Mouse (Mus musculus): ENCODE results near the gene Tomm40. TPM values are rescaled to one million over a fixed set of nuclear protein-coding genes. Genes with fewer than 3 reads are reported as not detected.

The Tomm40 gene
- polyA plus RNA-seq, 1 experiment from 2014 or later, result 86.3 TPM

GRCm38 (mm10) chr7:19747420-19748218 lies 32.4 kb upstream of the Tomm40 start:
- Histone ChIP-seq H3K4me3 (ENCODE audit: low read depth, low read length) (peak overlapping the region; percentile 77), H3K4me1 (ENCODE audit: control insufficient read depth, insufficient read depth, low read length) (peaks cover 20% of the 10 kb centered on the region), H3K36me3 (ENCODE audit: control insufficient read depth, insufficient read depth, low read length) (peaks cover 10% of the 10 kb centered on the region; the same call in 1 of the 2 replicates), H3K27ac (ENCODE audit: low read depth, low read length) (no peak overlapping the region), H3K9me3 (replicated peaks; ENCODE audit: control insufficient read depth, low read length) (no peaks in the 10 kb centered on the region), H3K27me3 (replicated peaks; ENCODE audit: control insufficient read depth, insufficient read depth, low read length) (no peaks in the 10 kb centered on the region), H3K4me2 (ENCODE audit: low read length) (peak overlapping the region; percentile 89), H3K9ac (ENCODE audit: low read length) (peak overlapping the region; percentile 90; the same call in 1 of the 2 replicates)
- DNase-seq (ENCODE audit: low spot score) (no peak), ATAC-seq (no peak)
- 7% methylated on average over 25 of the region's 25 CpGs for WGBS

DNA sequence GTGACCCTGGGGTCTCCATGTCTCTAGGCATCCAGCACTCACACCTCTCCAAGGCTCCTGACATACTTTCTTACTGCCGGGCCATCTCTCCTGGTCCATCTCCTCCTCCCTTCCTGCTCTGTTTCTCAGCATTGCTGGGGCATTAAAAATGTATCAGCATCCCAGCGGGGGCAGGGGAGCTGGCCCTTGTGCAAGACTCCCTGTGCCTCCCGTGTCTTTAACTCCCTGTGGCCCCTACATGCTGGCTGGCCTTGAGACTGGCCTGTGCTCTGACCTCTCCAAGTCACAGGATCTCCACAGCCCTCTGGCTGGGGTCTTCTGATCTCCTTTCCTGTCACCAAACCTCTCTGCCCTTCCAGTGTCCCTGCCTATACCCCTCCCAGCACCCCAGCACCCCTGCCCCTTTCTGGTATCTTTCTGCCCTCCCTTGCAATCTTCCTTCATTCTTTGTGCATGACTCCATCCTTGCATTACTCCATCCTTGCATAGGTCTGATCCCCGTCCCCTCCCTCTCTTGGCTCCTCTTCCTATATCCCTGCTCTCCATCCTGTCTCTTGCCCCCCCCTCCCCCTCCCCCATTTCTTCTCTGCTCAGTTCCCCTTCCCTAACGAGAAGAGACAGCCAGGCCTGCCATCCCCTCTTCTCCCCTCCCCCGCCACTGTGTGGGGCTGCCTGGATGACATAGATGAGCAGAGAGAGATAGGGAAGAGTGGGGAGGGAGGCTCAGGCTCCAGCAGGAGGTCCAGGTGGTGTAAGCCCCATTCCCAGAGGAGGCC lies 31.4 kb upstream of the Tomm40 start:
- peak; percentile 40 for DNase-seq (ENCODE audit: low spot score)
- Histone ChIP-seq H3K27me3 (replicated peaks; ENCODE audit: control insufficient read depth, insufficient read depth, low read length) (no peaks in the 10 kb centered on the region), H3K4me1 (ENCODE audit: control insufficient read depth, insufficient read depth, low read length) (peaks cover 20% of the 10 kb centered on the region), H3K36me3 (ENCODE audit: control insufficient read depth, insufficient read depth, low read length) (peaks cover 10% of the 10 kb centered on the region; the same call in 1 of the 2 replicates), H3K9me3 (replicated peaks; ENCODE audit: control insufficient read depth, low read length) (no peaks in the 10 kb centered on the region), H3K4me2 (ENCODE audit: low read length) (peak overlapping the region; percentile 89; the same call in 1 of the 2 replicates), H3K27ac (ENCODE audit: low read depth, low read length) (no peak overlapping the region), H3K9ac (ENCODE audit: low read length) (peak overlapping the region; percentile 90), H3K4me3 (ENCODE audit: low read depth, low read length) (no peak overlapping the region)
- no peak for ATAC-seq
- 38% methylated on average over 6 of the region's 6 CpGs for WGBS

DNA sequence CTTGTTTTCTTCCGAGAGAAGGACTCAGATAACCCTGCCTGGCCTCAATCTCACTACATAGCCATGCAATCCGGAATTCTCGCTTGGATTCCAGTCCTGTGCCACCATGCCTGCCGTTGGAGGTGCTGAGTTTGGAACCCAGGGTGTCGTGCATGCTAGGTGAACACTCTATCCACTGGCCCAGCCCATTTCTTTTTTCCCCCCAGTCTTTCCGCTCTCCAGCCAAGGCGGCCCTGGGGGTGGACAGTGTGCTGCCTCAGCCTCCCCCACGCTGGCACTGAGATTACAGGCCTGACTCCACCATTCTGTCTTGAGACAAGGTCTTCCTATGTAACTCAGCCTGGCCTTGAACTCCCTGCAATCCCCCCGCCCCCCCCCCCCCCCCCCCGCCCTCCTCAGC lies 30.7 kb upstream of the Tomm40 start:
- ATAC-seq (no peak), DNase-seq (ENCODE audit: low spot score) (no peak)
- H3K27ac ChIP-seq (ENCODE audit: low read depth, low read length), result no peak overlapping the region
- no peaks in the 10 kb centered on the region for H3K27me3 ChIP-seq (replicated peaks; ENCODE audit: control insufficient read depth, insufficient read depth, low read length)
- H3K36me3 ChIP-seq (ENCODE audit: control insufficient read depth, insufficient read depth, low read length), result peaks cover 10% of the 10 kb centered on the region; the same call in 1 of the 2 replicates
- H3K9me3 ChIP-seq (replicated peaks; ENCODE audit: control insufficient read depth, low read length), result no peaks in the 10 kb centered on the region
- no peak overlapping the region for H3K9ac ChIP-seq (ENCODE audit: low read length)
- peaks cover 20% of the 10 kb centered on the region for H3K4me1 ChIP-seq (ENCODE audit: control insufficient read depth, insufficient read depth, low read length)
- H3K4me3 ChIP-seq (ENCODE audit: low read depth, low read length), result no peak overlapping the region
- H3K4me2 ChIP-seq (ENCODE audit: low read length), result no peak overlapping the region
- 84% methylated on average over 9 of the region's 10 CpGs for WGBS

- Histone ChIP-seq H3K9ac (ENCODE audit: low read length) (no peak overlapping the region), H3K4me1 (ENCODE audit: control insufficient read depth, insufficient read depth, low read length) (peaks cover 20% of the 10 kb centered on the region), H3K4me2 (ENCODE audit: low read length) (no peak overlapping the region), H3K27ac (ENCODE audit: low read depth, low read length) (no peak overlapping the region), H3K4me3 (ENCODE audit: low read depth, low read length) (no peak overlapping the region), H3K36me3 (ENCODE audit: control insufficient read depth, insufficient read depth, low read length) (peaks cover 10% of the 10 kb centered on the region; the same call in 1 of the 2 replicates), H3K9me3 (replicated peaks; ENCODE audit: control insufficient read depth, low read length) (no peaks in the 10 kb centered on the region), H3K27me3 (replicated peaks; ENCODE audit: control insufficient read depth, insufficient read depth, low read length) (no peaks in the 10 kb centered on the region)
- ATAC-seq, result no peak
- DNase-seq (ENCODE audit: low spot score), result no peak
- WGBS, result 79% methylated on average over 14 of the region's 14 CpGs
Measured at GRCm38 (mm10) chr7:19744590-19745385, 29.6 kb upstream of the Tomm40 start.

DNA sequence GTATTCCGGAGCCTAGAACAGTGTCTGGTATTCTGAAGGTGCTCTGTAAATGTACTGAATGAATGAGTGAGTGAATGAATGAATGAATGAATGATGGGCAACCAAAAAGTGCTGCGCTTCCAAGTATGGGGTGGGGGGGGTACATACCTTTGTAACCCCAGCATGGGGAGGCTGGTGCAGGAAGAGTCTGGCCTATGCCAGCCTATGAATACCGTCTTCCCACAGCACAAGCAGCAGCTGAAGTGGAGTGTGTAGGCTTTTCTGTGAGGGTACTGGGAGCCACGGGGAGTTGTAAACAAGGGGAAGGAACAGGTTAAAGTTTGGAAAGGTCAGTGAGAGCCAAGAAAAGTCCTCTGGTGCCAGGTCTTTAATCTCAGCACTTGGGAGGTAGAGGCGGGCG lies 28.6 kb upstream of the Tomm40 start:
- DNase-seq (ENCODE audit: low spot score) (no peak), ATAC-seq (no peak)
- Histone ChIP-seq H3K4me3 (ENCODE audit: low read depth, low read length) (no peak overlapping the region), H3K9me3 (replicated peaks; ENCODE audit: control insufficient read depth, low read length) (no peaks in the 10 kb centered on the region), H3K4me1 (ENCODE audit: control insufficient read depth, insufficient read depth, low read length) (peaks cover 20% of the 10 kb centered on the region), H3K9ac (ENCODE audit: low read length) (no peak overlapping the region), H3K4me2 (ENCODE audit: low read length) (no peak overlapping the region), H3K36me3 (ENCODE audit: control insufficient read depth, insufficient read depth, low read length) (peaks cover 10% of the 10 kb centered on the region; the same call in 1 of the 2 replicates), H3K27me3 (replicated peaks; ENCODE audit: control insufficient read depth, insufficient read depth, low read length) (no peaks in the 10 kb centered on the region), H3K27ac (ENCODE audit: low read depth, low read length) (no peak overlapping the region)
- WGBS, result 90% methylated on average over 6 of the region's 6 CpGs

DNA sequence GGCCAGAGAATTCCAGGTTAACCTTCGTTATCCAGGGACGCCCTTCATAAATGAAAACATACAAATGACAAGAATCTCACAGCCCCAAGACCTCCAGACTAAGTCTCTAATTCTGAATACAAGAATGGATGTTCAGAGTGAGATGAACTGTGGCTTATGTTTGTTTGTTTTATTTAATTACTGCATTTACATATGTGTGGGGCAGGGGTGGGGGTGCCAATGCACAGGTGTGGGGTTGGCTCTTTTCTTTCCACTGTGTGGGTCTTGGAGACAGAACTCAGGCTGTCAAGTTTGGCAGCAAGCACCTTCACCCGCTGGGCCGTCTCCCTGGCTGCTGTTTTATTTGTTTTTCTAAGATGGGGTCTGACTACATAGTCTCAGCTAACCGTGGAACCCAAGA lies 27.2 kb upstream of the Tomm40 start:
- peaks cover 19% of the 10 kb centered on the region for H3K36me3 ChIP-seq (ENCODE audit: control insufficient read depth, insufficient read depth, low read length)
- H3K27ac ChIP-seq (ENCODE audit: low read depth, low read length), result no peak overlapping the region
- DNase-seq (ENCODE audit: low spot score) (no peak), ATAC-seq (no peak)
- no peak overlapping the region for H3K4me3 ChIP-seq (ENCODE audit: low read depth, low read length)
- no peaks in the 10 kb centered on the region for H3K9me3 ChIP-seq (replicated peaks; ENCODE audit: control insufficient read depth, low read length)
- 72% methylated on average over 5 of the region's 5 CpGs for WGBS
- H3K27me3 ChIP-seq (replicated peaks; ENCODE audit: control insufficient read depth, insufficient read depth, low read length), result no peaks in the 10 kb centered on the region
- H3K4me1 ChIP-seq (ENCODE audit: control insufficient read depth, insufficient read depth, low read length), result peaks cover 10% of the 10 kb centered on the region
- H3K9ac ChIP-seq (ENCODE audit: low read length), result no peak overlapping the region
- H3K4me2 ChIP-seq (ENCODE audit: low read length), result no peak overlapping the region

DNA sequence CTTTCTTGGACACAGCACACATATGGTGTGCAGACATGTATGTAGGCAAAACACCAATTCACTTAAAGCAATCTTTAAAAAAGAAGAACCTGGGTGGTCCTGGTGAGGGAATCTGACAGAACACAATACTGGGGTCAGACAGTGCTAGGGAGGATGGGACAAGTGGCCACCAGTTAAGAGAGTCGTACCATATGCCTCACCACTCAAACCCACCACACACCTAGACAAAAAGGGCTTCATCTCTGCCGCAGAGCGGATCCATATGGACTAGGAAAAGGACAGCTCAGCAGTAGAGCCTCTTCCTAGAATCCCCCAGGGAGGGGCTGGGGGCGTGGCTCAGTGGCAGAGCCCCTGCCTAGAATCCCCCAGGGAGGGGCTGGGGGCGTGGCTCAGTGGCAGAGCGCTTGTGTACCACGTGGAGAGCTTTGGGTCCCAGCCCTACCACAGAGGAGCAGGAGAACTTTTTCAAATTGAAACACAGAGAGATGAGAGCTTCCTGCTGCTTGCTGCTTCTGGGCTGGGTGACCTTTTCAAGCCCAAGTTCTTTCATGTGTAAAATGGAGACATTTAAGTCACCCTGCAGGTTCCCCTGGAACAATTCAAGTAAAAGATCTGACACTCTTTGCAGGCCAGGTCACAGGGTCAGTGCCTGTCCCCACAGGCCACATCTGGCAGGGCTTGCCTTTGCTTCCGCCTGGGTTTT lies 26.2 kb upstream of the Tomm40 start:
- Histone ChIP-seq H3K4me1 (ENCODE audit: control insufficient read depth, insufficient read depth, low read length) (peaks cover under 1% of the 10 kb centered on the region; the same call in 1 of the 2 replicates), H3K4me3 (ENCODE audit: low read depth, low read length) (no peak overlapping the region), H3K9me3 (replicated peaks; ENCODE audit: control insufficient read depth, low read length) (no peaks in the 10 kb centered on the region), H3K4me2 (ENCODE audit: low read length) (no peak overlapping the region), H3K27ac (ENCODE audit: low read depth, low read length) (no peak overlapping the region), H3K36me3 (ENCODE audit: control insufficient read depth, insufficient read depth, low read length) (peaks cover 28% of the 10 kb centered on the region), H3K27me3 (replicated peaks; ENCODE audit: control insufficient read depth, insufficient read depth, low read length) (no peaks in the 10 kb centered on the region), H3K9ac (ENCODE audit: low read length) (no peak overlapping the region)
- DNase-seq (ENCODE audit: low spot score) (no peak), ATAC-seq (no peak)
- 23% methylated on average over 8 of the region's 8 CpGs for WGBS

- H3K9ac ChIP-seq (ENCODE audit: low read length), result no peak overlapping the region
- H3K4me2 ChIP-seq (ENCODE audit: low read length), result no peak overlapping the region
- 93% methylated on average over 11 of the region's 11 CpGs for WGBS
- H3K9me3 ChIP-seq (replicated peaks; ENCODE audit: control insufficient read depth, low read length), result no peaks in the 10 kb centered on the region
- H3K4me3 ChIP-seq (ENCODE audit: low read depth, low read length), result no peak overlapping the region
- H3K36me3 ChIP-seq (ENCODE audit: control insufficient read depth, insufficient read depth, low read length), result peaks cover 32% of the 10 kb centered on the region
- no peaks in the 10 kb centered on the region for H3K4me1 ChIP-seq (ENCODE audit: control insufficient read depth, insufficient read depth, low read length)
- no peaks in the 10 kb centered on the region for H3K27me3 ChIP-seq (replicated peaks; ENCODE audit: control insufficient read depth, insufficient read depth, low read length)
- H3K27ac ChIP-seq (ENCODE audit: low read depth, low read length), result no peak overlapping the region
- DNase-seq (ENCODE audit: low spot score) (no peak), ATAC-seq (no peak)
Measured at GRCm38 (mm10) chr7:19740269-19740668, 25.0 kb upstream of the Tomm40 start.

All from forebrain, embryonic 14.5 days (tissue).